Mouse (Mus musculus) cerebellum, adult 18-20 months (tissue): ENCODE data around the gene Cactin.

Experiments
- DNase-seq, 2 experiments: peaks; one replicate each; pipeline ENCODE4 v3.0.0; 2021

Gene Cactin

GRCm38 (mm10) chr10:81319741-81320549, 958 bp upstream of the Cactin start:
- DNase-seq, result peak; percentile 29 to 46

GRCm38 (mm10) chr10:81321436-81321835, 533 bp downstream of the Cactin start:
- DNase-seq, result peak in 1 of 2 experiments; percentile 37

- DNase-seq, result peak; percentile 23 to 46
Observed at GRCm38 (mm10) chr10:81322444-81322843, 1.5 kb downstream of the Cactin start.

- DNase-seq, result peak in 1 of 2 experiments; percentile 7
Observed at GRCm38 (mm10) chr10:81323141-81323775, 2.4 kb downstream of the Cactin start.

- peak in 1 of 2 experiments; percentile 6 for DNase-seq
Observed at GRCm38 (mm10) chr10:81323791-81324530, 3.1 kb downstream of the Cactin start.

- DNase-seq, result no peak
Observed at GRCm38 (mm10) chr10:81325176-81325575, 4.3 kb downstream of the Cactin start.

- DNase-seq, result peak in 1 of 2 experiments; percentile 6
Observed at GRCm38 (mm10) chr10:81325781-81326180, 4.9 kb downstream of the Cactin start.

GRCm38 (mm10) chr10:81326858-81327257, 6.0 kb downstream of the Cactin start:
- DNase-seq, result no peak

GRCm38 (mm10) chr10:81327959-81328358, 7.1 kb downstream of the Cactin start:
- no peak for DNase-seq

GRCm38 (mm10) chr10:81328386-81328785, 7.5 kb downstream of the Cactin start, which contains the start of gene Tbxa2r:
Gene Tbxa2r, plus strand, starts transcription at chr10:81328731.
- DNase-seq, result no peak

- DNase-seq, result no peak
Observed at GRCm38 (mm10) chr10:81329194-81329975, 8.5 kb downstream of the Cactin start.

- DNase-seq, result no peak
Observed at GRCm38 (mm10) chr10:81330007-81330406, 9.1 kb downstream of the Cactin start.

- no peak for DNase-seq
Observed at GRCm38 (mm10) chr10:81332277-81332676, 11.4 kb downstream of the Cactin start.

- DNase-seq, result no peak
Observed at GRCm38 (mm10) chr10:81334324-81334723, 13.4 kb downstream of the Cactin start.

GRCm38 (mm10) chr10:81335393-81336340, 14.8 kb downstream of the Cactin start:
- DNase-seq, result no peak

GRCm38 (mm10) chr10:81336558-81336957, 15.7 kb downstream of the Cactin start:
- DNase-seq, result no peak

- DNase-seq, result no peak
Observed at GRCm38 (mm10) chr10:81340551-81341332, 19.8 kb downstream of the Cactin start.

- DNase-seq, result peak; percentile 63 to 79
Observed at GRCm38 (mm10) chr10:81341333-81341949, 20.5 kb downstream of the Cactin start.

GRCm38 (mm10) chr10:81342686-81343505, 22.0 kb downstream of the Cactin start, which contains the start of gene Gipc3:
Gene Gipc3, minus strand, starts transcription at chr10:81343266.
- DNase-seq, result no peak
